Mouse (Mus musculus): ENCODE data around the gene Brms1. TPM values are rescaled to one million over a fixed set of nuclear protein-coding genes. Genes with fewer than 3 reads are reported as not detected.
"Not testable (repeated sequence)": the region's sequence is repeated elsewhere in the genome, so short reads cannot be mapped to it uniquely, and the experiment has no call there.

Brms1 gene
- polyA plus RNA-seq, 1 experiment from 2014 or later: 22.6 TPM

GRCm38 (mm10) chr19:5082596-5082995, 41.4 kb downstream of the Brms1 start:
- ATAC-seq: no peak
- Histone ChIP-seq H3K27me3 (ENCODE audit: insufficient read depth, low read length) (peaks cover 69% of the 10 kb centered on the region), H3K9ac (replicated peaks) (no peak overlapping the region), H3K4me3 (ENCODE audit: low read depth, low read length) (no peak overlapping the region), H3K9me3 (ENCODE audit: low read length) (no peaks in the 10 kb centered on the region), H3K36me3 (replicated peaks; ENCODE audit: insufficient read depth, low read length) (no peaks in the 10 kb centered on the region), H3K4me2 (ENCODE audit: low read depth, low read length) (no peak overlapping the region), H3K4me1 (ENCODE audit: insufficient read depth) (peaks cover 12% of the 10 kb centered on the region), H3K27ac (ENCODE audit: low read depth) (no peak overlapping the region)
- DNase-seq: no peak
- WGBS (ENCODE audit: insufficient replicate concordance): 63% methylated on average over 24 of the region's 24 CpGs
- TF ChIP-seq EP300 (IDR thresholded peaks at IDR 0.05; ENCODE audit: low read depth) (no peak), CTCF (IDR thresholded peaks at IDR 0.05; ENCODE audit: low read depth) (no peak)

DNA sequence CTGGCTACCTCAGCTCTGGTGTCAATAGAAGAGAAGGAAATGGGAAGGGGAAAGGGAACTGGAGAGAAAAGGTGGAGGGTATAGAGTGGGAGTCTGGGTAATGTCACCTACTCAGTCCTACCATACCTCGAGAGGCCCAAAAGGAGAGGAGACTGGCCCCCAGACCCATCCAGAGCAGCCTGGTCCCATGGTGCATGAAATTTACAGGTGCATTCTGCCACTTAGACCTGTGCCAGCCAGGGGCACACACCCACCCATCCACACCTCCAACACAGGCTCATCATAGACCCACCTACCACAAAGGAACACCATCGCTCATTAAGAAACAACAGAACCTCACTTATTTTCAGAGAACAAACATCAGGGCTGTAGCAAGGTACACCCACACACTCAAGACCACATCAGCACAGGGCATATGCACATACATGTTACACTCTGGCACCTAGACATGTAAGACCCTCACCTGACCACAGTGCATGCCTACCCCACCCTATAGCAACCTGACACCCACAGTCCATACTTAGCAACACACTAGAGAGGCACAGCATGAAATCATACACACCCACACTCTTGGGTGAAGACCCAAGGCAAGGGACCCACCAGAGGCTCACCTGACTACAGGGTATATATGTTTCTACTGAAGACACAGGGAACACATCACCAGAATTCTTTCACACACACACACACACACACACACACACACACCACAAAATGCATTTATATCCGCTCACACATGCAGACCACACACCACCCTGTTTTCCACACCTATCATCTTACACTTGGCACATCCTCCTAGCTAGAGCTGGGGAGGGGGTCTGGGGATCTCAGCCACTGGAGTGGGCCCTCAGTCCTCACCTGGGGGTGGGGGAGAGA, 43.0 kb downstream of the Brms1 start:
- Histone ChIP-seq H3K4me3 (ENCODE audit: low read depth, low read length) (peak overlapping the region; percentile 56; the same call in 1 of the 2 replicates), H3K27me3 (ENCODE audit: insufficient read depth, low read length) (peaks cover 65% of the 10 kb centered on the region), H3K36me3 (replicated peaks; ENCODE audit: insufficient read depth, low read length) (no peaks in the 10 kb centered on the region), H3K4me1 (ENCODE audit: insufficient read depth) (peaks cover 22% of the 10 kb centered on the region), H3K27ac (ENCODE audit: low read depth) (no peak overlapping the region), H3K9me3 (ENCODE audit: low read length) (no peaks in the 10 kb centered on the region), H3K9ac (replicated peaks) (no peak overlapping the region), H3K4me2 (ENCODE audit: low read depth, low read length) (no peak overlapping the region; the same call in 1 of the 2 replicates)
- TF ChIP-seq CTCF (IDR thresholded peaks at IDR 0.05; ENCODE audit: low read depth): no peak
- TF ChIP-seq EP300 (IDR thresholded peaks at IDR 0.05; ENCODE audit: low read depth): no peak
- no peak for ATAC-seq
- WGBS (ENCODE audit: insufficient replicate concordance): 57% methylated on average over 3 of the region's 3 CpGs
- no peak for DNase-seq

DNA sequence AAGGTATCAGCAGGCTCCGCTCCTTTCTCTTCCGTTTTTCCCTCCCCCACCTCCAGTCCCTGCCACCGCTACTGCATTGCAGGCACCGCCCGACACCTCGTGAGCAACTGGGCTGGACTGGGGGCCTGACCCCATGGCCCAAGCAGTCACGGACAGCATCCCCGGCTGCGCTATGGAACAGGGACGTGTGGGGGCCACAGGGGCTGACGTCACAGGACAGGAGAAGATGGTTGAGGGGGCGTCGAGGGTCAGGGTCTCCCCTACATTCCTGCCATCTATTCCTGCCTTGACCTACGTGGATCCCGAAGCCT, 43.6 kb downstream of the Brms1 start:
- Histone ChIP-seq H3K4me2 (ENCODE audit: low read depth, low read length) (peak overlapping the region; percentile 91), H3K9me3 (ENCODE audit: low read length) (no peaks in the 10 kb centered on the region), H3K4me1 (ENCODE audit: insufficient read depth) (peaks cover 25% of the 10 kb centered on the region), H3K27me3 (ENCODE audit: insufficient read depth, low read length) (peaks cover 61% of the 10 kb centered on the region), H3K36me3 (replicated peaks; ENCODE audit: insufficient read depth, low read length) (no peaks in the 10 kb centered on the region), H3K4me3 (ENCODE audit: low read depth, low read length) (peak overlapping the region; percentile 56), H3K9ac (replicated peaks) (no peak overlapping the region), H3K27ac (ENCODE audit: low read depth) (no peak overlapping the region)
- no peak for DNase-seq
- 5% methylated on average over 12 of the region's 15 CpGs for WGBS (ENCODE audit: insufficient replicate concordance)
- no peak for ATAC-seq
- TF ChIP-seq EP300 (IDR thresholded peaks at IDR 0.05; ENCODE audit: low read depth) (no peak), CTCF (IDR thresholded peaks at IDR 0.05; ENCODE audit: low read depth) (no peak)

- peak within 1 kb of the TSS; percentile 91 for H3K4me2 ChIP-seq (ENCODE audit: low read depth, low read length)
- TF ChIP-seq CTCF (IDR thresholded peaks at IDR 0.05; ENCODE audit: low read depth) (no peak), EP300 (IDR thresholded peaks at IDR 0.05; ENCODE audit: low read depth) (no peak)
- no peaks in the 10 kb centered on the region for H3K9me3 ChIP-seq (ENCODE audit: low read length)
- no peak within 1 kb of the TSS for H3K27ac ChIP-seq (ENCODE audit: low read depth)
- peaks cover 58% of the 10 kb centered on the region for H3K27me3 ChIP-seq (ENCODE audit: insufficient read depth, low read length)
- H3K36me3 ChIP-seq (replicated peaks; ENCODE audit: insufficient read depth, low read length): no peaks in the 10 kb centered on the region
- no peak within 1 kb of the TSS; the same call in 1 of the 2 replicates for H3K9ac ChIP-seq (replicated peaks)
- WGBS (ENCODE audit: insufficient replicate concordance): 2% methylated on average over 61 of the region's 69 CpGs
- peaks cover 25% of the 10 kb centered on the region for H3K4me1 ChIP-seq (ENCODE audit: insufficient read depth)
- H3K4me3 ChIP-seq (ENCODE audit: low read depth, low read length): peak within 1 kb of the TSS; percentile 56
- DNase-seq (peak; percentile 59), ATAC-seq (no peak)
Measured at GRCm38 (mm10) chr19:5085145-5085863, 44.1 kb downstream of the Brms1 start, which contains the start of gene Tmem151a. Tmem151a (minus strand) TSS chr19:5085531.

DNA sequence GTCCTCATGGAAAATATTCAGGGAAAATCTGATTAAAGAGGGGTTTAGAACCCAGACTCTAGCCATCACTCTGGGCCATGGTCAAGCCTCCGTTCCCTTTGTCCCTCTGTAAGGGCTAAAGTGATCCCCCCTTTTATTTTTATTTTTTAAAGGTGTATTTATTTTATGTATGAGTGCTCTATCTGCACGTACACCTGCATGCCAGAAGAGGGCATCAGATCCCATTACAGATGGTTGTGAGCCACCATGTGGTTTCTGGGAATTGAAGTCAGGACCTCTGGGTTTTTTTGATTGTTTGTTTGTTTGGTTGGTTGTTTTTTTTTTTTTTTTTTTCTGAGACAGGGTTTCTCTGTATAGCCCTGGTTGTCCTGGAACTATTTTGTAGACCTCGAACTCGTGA, 45.4 kb downstream of the Brms1 start:
- peaks cover 25% of the 10 kb centered on the region for H3K4me1 ChIP-seq (ENCODE audit: insufficient read depth)
- TF ChIP-seq CTCF (IDR thresholded peaks at IDR 0.05; ENCODE audit: low read depth): peak; percentile 36; the same call in 1 of the 2 replicates
- H3K9me3 ChIP-seq (ENCODE audit: low read length); H3K27ac ChIP-seq (ENCODE audit: low read depth); DNase-seq; H3K9ac ChIP-seq (replicated peaks); H3K4me3 ChIP-seq (ENCODE audit: low read depth, low read length); H3K4me2 ChIP-seq (ENCODE audit: low read depth, low read length); H3K36me3 ChIP-seq (replicated peaks; ENCODE audit: insufficient read depth, low read length); ATAC-seq: not testable (repeated sequence)
- H3K27me3 ChIP-seq (ENCODE audit: insufficient read depth, low read length): peaks cover 48% of the 10 kb centered on the region
- 54% methylated on average over 4 of the region's 4 CpGs for WGBS (ENCODE audit: insufficient replicate concordance)
